Mouse (Mus musculus) CD4-positive, CD25-positive, alpha-beta regulatory T cell (primary cell): ENCODE data around the gene Arl13b. TPM values are rescaled to one million over a fixed set of nuclear protein-coding genes. Genes with fewer than 3 reads are reported as not detected.

Experiments
- polyA plus RNA-seq: library from polyadenylated mRNA; unstranded; fragments of 100-300 nt; shearing (Covaris generic); gene quantifications from one replicate; pipeline ENCODE4 v1.2.1, GENCODE M21; 2017

Gene Arl13b
- polyA plus RNA-seq = 11.8 TPM

DNA sequence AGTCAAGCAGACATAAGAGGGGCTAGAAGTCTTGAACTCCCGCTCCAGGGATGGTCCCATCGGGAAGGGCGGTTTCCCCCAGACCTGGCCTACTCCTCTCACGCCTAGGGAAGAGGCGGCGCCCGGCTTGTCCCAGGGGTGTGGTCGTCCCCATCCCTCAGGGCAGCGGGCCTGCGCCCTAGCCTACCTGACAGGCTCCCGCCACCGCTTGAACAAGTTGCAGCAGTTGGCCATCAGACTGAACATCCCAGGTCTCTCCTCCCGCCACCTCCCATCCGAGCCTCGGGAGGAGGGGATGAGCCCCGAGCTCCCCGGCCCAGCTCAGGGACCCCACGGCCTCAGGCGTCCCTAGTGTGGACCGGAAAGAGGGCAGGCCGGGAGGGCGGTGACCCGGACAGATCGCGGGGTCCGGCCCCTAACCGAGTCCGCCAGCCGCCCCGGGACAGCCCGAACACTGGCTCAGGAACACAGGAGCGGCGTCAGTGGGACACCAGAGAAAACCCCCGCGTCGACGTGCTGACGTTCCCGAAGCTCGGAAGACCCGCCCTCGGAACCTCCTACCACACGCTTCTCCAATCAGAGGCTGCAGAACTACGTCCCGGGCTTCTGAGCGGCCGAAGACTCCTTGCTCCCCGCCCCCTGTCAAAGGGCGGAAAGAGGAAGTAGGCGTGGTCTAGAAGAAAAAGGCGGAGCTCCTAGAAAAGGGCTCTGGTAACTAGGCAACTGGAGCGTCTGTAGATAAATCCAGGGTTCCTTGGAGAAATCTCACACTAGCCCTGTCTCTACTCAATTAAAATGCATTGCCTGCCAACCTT lies at the start of gene Arl13b:
Gene Arl13b (minus strand): TSS at position 543 of the 815 bp plus-strand sequence.

DNA sequence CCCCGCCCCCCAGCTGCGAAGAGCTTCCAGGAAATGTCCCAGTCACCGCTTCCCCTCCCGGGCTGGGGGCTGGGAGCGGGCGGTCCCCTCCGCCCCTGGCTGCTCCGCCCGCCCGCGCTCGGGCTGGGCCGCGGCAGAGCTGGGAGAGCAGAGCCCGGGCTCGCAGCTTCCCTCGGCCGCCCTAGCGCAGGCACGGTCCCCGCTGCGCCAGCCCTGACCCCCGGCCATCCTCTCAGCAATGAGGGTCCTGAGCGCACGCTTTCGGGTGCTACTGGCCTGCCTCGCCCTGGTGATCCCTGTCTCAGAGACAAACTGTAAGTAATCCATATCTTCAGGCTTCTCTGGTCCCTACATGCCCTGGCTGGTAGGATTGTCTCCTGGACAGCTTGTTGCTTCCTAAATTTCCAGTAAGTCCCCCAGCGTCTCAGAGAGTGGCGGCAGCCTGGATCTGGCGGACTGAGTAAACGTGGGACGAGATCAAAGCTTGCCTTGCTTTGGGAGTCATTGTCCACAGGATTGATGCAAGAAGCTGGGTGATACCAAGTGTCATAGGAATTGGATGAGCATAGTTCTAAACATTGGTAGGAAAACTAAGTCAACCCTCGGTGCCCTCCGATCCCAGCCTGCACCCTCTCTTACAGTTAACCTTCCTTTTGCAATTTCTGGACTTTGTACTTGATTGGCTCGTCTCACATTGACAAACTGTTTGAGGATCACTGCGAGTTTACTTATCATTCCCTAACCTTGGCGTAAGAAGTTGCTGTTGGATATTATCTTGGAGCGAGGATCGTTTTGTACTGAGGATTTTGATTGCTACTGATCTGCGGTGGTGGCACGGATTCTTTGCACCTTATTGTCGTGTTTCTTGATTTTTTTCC lies 7.6 kb upstream of the Arl13b start, which contains the start of gene Pros1:
Gene Pros1 (plus strand): TSS at position 117 of the 878 bp plus-strand sequence.

GRCm38 (mm10) chr16:62814491-62814890 lies 32.3 kb downstream of the Arl13b start, which contains the start of gene Stx19:
TSS of gene Stx19 (plus strand) at chr16:62814676.

GRCm38 (mm10) chr16:62786621-62787331 lies 60.1 kb downstream of the Arl13b start, which contains the start of gene Nsun3:
TSS of gene Nsun3 (minus strand) at chr16:62786818.

Other genes with a start within 250 kb of the Arl13b start
- gene Nsun3, start 60.2 kb downstream of the Arl13b start, polyA plus RNA-seq = 22.0 TPM
- 0.35 TPM for gene Stx19, start 32.4 kb downstream of the Arl13b start, polyA plus RNA-seq
- 14.3 TPM for gene Pros1, start 7.3 kb upstream of the Arl13b start, polyA plus RNA-seq